Mouse (Mus musculus) fibroblast of lung, adult 2 months (primary cell): Measurements from ENCODE around the gene App.

Experiments
- DNase-seq: peaks from one replicate; pipeline ENCODE4 v3.0.0-alpha.2; 2011; ENCODE audit warnings: low read depth

App gene

GRCm38 (mm10) chr16:84973446-84974175, 200.0 kb downstream of the App start:
- DNase-seq, result no peak

GRCm38 (mm10) chr16:84971535-84972330, 201.8 kb downstream of the App start:
- no peak for DNase-seq

GRCm38 (mm10) chr16:84969026-84969425, 204.5 kb downstream of the App start:
- DNase-seq, result no peak

- DNase-seq, result no peak
These were observed 206.6 kb downstream of the App start for GRCm38 (mm10) chr16:84966983-84967382.

- DNase-seq, result no peak
These were observed 207.5 kb downstream of the App start for GRCm38 (mm10) chr16:84966096-84966495.

GRCm38 (mm10) chr16:84963960-84964359, 209.6 kb downstream of the App start:
- no peak for DNase-seq

GRCm38 (mm10) chr16:84963527-84963926, 210.0 kb downstream of the App start:
- no peak for DNase-seq

- DNase-seq, result no peak
These were observed 216.3 kb downstream of the App start for GRCm38 (mm10) chr16:84957253-84957652.

- no peak for DNase-seq
These were observed 216.9 kb downstream of the App start for GRCm38 (mm10) chr16:84956690-84957089.

GRCm38 (mm10) chr16:84955840-84956239, 217.7 kb downstream of the App start:
- DNase-seq, result no peak

- DNase-seq, result peak; percentile 50
These were observed 218.2 kb downstream of the App start for GRCm38 (mm10) chr16:84955204-84955839.

- DNase-seq, result no peak
These were observed 242.5 kb downstream of the App start for GRCm38 (mm10) chr16:84931024-84931423.

- no peak for DNase-seq
These were observed 245.7 kb downstream of the App start for GRCm38 (mm10) chr16:84927827-84928226.

- peak; percentile 75 for DNase-seq
These were observed 253.8 kb downstream of the App start for GRCm38 (mm10) chr16:84919649-84920308.

GRCm38 (mm10) chr16:84919087-84919486, 254.5 kb downstream of the App start:
- no peak for DNase-seq

GRCm38 (mm10) chr16:84916772-84917171, 256.8 kb downstream of the App start:
- DNase-seq, result no peak

GRCm38 (mm10) chr16:84911477-84912165, 261.9 kb downstream of the App start:
- no peak for DNase-seq

- no peak for DNase-seq
These were observed 270.6 kb downstream of the App start for GRCm38 (mm10) chr16:84902995-84903394.
